Mouse (Mus musculus) urinary bladder, postnatal 14 days (tissue): Measurements from ENCODE around the gene Taz.

ENCODE experiments used
- DNase-seq: peaks from one replicate; pipeline ENCODE4 v3.0.0; 2021; ENCODE audit warnings: low spot score

The Taz gene

DNA sequence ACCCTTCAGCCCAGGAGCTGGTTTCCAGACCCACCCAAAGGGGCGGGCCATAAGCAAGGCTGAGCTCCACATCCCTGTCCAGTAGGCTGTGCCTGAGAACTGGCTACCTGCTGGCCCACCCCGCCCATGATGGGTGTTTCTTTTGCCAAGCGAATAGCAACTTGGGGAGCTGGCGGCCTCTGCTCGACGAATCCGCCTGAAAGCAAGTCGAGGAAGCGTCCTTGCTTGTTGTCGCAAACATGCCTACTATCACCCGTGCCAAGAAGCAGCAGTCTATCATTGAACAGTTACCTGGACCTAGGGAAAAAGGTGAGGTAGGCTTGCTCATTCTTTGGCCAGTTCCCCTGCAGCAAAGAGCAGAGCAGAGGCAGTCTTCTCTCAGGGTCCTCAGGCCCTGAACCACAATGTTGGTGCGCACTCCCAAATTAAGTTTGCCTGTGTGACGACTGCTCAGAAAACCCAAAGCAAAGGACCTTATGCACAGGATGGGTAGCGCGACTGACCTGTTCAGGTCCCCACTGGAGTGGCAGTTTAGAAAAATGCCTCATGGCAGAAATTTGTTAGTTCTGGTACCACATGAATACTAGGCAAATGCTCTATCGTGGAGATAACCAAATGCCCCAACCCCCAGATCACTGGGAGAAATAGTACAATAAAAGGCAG is at the start of gene Taz, which contains the start of gene Dnase1l1:
Taz (plus strand) TSS at position 181 of the 663 bp plus-strand sequence.
Dnase1l1 (minus strand) TSS at position 606 of the 663 bp plus-strand sequence.
- DNase-seq: peak; percentile 86

DNA sequence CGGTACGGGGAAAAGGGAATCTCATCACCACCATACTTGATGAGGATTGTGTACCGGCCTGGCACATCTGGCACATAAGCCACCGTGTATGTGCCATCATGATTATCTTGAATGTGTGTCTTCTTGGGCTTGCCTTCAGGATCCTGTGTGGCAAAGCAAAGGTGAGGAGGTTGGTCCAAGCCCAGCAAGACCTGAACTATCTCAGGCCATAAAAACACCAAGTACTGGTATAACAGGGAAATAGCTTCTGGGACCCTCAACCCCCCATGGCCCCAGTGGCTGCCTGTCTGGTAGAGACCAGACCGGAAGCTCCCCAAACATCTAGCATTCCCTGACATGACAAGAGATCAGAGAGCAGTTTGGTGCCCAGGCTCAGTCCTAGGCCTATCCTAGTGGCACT is 48.5 kb upstream of the Taz start:
- no peak for DNase-seq

DNA sequence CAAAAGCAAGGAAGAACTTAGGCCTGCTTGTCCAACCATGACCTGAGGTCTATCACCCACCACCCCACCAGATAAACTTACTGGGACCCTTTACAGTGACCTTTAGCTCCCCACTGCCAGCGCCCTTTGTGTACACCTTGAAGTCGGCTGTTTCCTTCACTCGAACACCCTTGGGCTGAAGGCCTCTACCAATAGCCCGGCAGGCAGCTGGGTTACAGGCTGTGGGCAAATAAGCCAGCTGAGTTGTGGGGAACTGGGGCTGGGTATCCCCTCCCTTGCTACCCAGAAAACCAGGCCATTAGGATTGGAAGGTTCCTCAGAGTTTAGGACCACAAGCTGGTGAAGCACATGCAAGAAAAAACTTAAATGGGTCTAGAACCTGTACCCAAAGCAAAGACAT is 41.4 kb upstream of the Taz start:
- DNase-seq: no peak

DNA sequence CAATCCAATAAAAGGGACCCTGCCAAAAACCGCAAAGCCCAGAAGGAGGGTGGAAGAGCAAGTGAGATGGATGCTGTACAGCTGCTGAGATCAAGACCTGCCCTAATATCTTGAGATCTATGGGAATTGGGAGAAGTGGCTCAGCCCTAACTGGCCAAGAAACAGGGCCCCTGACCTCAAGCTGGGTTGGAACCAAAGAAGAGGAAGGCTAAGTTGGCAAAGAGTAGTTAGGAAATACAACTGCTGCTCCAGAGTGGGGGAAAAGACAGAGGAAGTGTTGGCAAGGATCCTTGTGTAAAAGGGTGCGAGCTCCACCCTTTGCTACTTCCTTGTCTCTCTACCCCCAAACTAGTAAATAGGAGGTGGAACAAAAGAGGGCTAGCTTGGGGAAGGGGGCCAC is 38.3 kb upstream of the Taz start:
- DNase-seq: no peak

DNA sequence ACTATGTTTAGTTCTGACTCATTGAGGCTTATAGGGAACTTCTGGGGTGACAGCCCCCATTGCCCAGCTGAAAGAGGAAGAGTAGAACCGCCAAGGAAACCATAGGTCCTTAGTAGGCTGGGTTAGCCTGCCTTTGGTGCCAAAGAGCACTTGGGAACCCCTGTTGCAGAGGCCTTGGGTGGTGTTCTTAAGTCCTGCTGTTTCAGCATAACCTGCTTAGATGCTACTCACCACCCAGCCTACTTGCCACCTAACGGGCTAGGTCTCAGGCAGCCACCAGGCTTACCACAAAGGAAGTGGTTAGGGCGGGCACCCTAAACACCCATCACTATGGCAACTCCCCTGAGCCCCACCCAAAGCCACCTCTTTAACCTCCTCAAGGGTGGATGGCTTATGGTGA is 37.9 kb upstream of the Taz start:
- DNase-seq: no peak

DNA sequence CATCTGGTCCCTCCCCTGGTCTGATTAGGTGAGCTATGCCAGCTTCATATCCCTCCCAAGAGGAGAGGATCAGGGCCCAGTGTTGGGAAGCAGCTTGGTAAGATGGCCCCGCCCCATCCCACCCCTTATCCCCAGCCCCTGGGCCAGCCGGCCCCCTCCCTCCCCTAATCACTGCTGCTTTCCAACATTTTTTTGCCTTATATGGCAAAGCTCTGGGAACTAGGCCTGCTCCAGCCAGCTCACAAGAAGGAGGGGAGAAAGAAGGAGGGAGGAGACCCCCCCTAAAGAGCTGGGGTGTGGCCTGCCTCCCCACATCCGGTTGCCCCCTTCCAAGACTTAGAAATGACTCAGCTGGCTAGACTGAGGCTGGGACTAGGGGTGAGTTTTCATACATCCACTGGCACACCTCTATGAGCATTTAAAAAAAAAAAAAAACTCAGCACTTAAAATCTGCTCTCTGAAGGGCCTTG is 37.1 kb upstream of the Taz start:
- peak; percentile 61 for DNase-seq

DNA sequence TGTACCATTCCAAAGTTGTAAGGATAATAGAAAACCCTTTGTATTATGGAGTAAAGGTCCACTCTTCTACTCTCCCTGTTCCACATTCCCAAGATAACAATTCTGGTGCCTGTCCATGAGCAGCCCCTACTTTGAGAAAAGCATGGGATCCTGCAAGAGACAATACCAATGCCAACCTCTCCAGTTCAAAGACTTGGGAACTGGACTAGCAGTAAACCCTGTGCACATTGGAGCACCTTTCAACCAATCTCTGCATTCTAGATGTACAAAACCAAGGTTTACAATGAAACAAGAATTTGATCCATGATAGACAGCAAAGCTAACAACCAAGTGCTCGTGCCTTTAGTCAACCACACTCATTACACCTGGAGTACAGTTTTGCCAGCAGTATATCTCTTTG is 36.6 kb upstream of the Taz start:
- DNase-seq: no peak

DNA sequence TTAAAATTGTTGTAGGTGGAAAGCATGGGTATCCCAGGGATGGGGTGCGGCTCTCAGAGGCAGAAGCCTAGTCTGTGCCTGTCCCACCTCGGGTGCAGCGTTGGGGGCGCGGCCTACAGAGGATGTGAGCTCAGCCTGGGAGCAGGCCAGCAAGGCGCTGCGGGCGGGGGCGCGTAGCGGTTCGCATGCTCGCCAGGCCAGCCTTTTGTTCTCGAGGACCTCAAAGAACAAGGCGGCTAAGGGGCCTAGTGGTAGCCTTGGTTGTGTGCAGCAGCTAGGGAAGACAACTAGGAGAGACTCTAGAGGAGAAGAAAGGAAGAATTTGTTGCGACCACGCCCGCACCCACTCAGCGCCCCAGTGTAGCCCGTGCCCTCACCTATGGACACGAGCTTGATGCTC is 36.0 kb upstream of the Taz start:
- peak; percentile 80 for DNase-seq

DNA sequence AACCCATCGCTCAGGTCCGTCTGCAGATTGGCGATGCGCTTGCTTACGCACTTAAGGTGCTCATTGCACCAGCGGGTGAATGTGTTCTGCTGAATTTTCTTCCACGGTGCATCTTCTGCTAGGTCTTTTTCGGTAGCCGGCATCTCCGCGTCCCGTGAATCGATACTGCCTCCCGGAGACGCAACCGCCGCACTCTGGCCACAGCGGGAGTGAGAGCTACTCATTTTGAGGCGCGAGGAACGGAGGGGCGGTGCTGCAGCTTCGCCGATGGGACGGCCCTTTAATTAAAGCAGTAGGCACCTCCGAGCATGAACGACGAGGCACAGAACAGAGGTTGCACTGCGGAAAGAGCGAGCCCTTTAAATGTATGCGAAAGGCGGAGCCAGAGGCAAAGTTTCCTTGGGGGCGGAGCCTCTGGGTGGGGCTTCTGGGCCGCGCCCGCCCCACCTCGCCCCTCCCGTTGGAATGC is 35.5 kb upstream of the Taz start:
- peak; percentile 83 for DNase-seq

DNA sequence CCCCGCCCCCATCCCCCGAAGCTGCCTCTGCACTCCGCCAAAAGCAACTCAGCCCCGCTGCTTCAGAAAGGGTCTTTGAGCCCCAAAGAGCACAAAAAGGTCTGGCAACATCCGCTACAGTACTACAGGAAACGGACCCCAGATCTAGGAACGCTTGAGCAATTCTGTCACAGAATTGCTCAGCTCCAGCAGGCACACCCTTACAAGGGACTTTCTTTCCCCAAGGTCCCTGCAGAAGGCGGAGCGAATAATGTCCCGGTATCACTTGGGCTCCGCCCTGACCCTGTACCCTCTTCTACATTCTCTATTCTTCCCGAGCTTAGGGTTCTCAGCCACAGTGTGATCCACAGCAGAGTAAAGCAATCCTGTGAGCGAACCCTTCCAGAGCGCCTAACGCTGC is 35.0 kb upstream of the Taz start:
- no peak for DNase-seq

DNA sequence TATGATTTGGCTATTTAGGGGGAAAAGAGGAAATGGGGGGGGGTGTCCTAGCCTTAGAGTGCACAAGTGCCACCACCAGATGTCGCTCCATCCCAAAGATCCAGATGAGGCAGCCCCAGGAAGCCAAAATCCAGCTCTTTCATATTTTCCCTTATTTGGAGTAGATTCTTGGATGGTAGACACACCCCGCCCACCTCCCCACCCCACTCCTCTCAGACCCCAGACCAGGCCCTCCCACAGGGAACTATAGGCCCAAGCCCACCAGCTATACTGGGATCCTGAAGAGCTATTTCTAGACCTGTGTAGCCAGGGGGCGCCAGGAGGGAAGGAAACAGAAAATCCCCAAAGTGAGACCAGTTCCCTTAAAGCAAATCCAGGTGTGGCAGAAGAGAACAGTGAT is 33.1 kb upstream of the Taz start:
- DNase-seq: peak; percentile 64

DNA sequence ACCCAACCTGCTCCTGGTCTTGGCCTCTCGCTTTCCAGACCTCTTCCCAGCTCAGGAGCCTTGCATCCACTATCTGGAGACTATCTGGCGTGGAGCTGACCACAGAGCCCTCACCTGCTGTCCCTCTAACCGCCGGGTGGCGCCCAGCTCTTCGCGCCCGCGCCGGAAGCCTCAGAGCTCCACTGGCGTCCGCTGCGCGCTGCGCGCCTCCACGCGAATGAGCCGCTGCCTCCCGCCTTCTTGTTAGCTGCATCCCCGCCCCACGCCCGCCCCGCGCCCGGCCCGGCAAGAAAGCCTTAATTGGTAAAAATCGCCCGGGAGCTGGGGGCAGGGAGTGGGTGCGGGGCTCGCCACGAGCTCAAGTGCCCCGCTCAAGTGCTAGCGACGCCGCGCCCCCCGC is 32.1 kb upstream of the Taz start, which contains the start of gene Flna:
Flna (minus strand) TSS at position 206 of the 400 bp plus-strand sequence.
- DNase-seq: peak; percentile 71

DNA sequence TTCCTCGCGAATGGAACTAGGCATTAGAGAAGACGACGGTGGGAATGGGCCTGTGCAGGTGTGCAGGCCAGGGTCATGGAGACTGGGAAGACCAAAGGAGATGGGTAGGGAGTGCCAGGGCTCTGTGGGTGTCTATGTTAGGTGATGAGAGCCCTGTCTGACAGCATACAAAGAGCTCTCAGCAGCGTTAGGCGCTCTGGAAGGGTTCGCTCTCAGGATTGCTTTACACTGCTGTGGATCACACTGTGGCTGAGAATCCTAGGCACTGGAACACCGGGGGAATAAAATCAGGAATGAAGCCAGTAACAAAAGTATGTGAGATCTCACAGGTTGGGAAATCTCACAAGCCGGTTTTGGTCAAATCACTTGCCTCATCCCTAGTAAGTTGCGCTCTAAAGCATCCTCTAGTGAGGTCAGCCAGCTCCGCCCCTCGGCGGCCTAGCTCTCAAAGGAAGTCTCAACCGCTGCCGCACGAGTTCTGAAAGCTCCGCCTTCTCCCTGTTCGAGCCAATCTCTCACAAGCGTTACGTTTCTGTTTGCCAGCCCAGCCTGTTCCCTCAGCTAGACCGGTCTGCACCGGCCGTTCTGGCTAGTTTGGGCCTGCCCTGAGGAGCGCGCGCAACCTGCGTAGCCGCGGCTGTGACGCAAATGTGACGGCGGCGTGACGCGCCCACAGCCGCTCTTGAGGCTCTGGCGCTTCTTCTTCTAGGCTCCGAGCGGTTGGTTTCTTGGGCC is 27.4 kb upstream of the Taz start, which contains the start of gene Emd:
Emd (plus strand) TSS at position 535 of the 735 bp plus-strand sequence.
- DNase-seq: peak; percentile 90

DNA sequence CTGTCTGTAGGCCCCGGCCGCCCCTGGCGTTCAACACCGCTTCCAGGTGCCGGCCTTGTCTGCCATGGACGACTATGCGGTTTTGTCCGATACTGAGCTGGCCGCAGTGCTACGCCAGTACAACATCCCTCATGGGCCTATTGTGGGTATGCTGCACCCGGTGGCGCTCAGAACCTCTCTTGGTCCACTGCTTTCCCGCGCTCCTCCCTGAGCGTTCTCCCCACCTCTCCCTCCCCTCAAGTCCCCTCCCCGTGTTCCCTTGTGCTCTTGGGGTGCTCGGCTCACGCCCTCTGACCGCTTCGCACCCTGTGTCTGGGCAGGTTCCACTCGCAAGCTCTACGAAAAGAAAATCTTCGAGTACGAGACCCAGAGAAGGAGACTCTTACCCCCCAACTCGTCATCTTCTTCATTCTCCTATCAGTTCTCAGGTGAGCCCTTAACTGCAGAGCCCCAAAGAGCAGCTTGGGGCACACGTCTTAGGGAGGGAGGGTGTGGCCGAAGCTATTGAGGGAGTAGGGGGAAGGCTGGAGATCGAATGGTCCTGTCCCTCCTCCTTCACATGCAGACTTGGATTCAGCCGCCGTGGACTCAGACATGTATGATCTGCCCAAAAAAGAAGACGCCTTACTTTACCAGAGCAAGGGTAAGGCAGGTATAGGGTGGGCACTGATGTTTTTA is 26.7 kb upstream of the Taz start:
- no peak for DNase-seq

DNA sequence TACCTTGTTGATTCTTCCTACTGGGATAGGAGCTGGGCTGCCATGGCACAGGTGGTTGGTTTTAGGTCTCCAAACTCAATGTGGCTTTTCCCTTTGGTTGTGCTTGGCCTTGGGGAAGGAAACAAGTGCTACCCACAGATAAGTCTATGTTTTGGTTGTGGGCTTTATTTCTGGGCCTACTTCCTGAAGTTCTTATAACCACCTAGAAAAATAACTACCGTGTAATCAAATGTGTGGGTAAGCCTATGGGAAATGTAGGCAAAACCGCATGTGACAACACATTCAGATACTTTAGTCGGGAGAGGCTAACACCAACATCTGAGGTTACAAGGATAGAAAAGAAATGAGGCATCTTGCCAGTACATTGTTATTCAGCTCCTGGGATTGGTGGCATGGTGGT is 24.0 kb upstream of the Taz start:
- DNase-seq: no peak

DNA sequence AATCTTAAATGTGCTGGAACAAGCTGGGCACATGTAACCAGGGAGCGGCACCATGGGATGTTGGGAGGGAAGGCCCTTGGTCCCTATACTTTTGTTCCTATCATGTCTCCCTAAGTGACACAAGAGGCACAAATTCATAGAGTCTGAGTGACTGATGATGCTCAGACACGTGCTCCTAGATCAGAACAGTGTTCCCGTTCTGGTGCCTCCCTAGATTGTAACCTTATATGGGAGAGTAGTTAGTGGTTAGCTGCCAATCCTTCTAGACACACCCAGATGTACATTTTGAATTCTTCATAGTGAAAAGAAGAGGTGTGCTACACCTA is 12.0 kb upstream of the Taz start:
- DNase-seq: no peak

DNA sequence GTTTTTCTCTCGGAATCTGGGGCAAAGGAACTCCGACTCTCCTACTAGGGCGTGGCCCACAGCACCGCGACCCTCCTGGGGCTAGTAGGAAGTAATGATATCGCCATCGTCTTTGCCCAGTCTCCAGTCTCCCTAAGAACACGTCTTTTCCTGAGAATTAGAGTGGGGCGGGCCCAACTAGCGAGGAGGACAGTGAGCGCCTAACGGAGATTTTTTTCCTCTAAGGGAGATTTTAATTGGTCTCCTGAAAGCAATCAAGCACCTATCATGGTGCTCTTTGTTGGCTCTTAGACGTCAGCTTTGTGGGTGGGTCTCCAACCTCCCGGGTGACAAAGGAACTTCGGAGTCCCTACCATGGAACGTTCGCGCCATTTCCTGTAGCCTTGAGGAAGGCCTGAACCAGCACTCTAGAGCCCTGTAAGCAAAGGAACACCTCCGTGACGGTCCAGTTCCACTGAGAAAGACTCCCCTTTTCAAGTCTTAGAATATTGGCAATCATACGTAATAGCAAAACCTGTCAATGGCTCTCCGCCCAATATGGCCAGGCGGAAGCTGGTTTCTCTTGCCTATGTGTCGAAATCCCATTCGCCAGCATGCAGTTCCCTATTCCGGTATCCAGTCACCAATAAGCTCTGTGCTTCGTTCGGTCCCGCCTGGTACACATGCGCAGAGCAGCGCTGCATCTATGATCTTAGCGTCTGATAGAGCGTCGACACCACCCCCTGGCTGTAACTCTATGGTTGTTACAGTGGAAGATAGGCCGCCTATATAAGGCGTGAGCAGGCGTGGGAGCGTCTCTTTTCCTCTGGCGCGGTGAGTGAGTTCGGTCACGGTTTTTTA is 11.4 kb upstream of the Taz start, which contains the start of gene Rpl10:
Rpl10 (plus strand) TSS at position 751 of the 840 bp plus-strand sequence.
- DNase-seq: peak; percentile 88

DNA sequence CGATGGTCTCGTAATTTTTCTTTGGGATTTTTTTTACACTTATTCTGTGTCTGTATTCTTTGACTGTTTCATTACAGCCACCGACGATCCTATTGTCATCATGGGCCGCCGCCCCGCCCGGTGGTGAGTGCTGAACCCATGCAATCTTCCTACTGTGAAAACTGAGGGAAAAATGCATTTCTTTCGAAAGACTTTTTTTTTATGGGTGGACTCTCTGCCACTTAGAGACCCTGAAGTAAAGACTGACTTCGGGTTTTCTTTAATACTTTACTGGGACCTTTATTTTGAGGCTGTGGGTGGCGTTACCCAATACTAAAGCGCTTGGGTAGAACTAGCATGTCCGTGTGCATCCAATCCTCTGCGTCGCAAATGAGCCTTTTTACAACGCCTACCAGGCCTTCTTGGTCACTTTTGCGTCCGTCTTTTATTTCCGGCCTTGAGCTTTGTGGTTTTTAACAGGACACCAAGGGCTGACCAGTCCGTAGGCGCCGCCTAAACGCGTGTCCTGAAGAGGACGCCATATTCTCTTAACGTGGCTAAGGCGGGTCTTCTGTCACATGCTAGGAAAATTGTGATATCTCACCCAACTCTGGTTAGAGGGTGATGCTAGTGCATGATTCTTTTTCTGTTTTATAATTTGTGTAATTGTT is 10.7 kb upstream of the Taz start:
- peak; percentile 13 for DNase-seq

DNA sequence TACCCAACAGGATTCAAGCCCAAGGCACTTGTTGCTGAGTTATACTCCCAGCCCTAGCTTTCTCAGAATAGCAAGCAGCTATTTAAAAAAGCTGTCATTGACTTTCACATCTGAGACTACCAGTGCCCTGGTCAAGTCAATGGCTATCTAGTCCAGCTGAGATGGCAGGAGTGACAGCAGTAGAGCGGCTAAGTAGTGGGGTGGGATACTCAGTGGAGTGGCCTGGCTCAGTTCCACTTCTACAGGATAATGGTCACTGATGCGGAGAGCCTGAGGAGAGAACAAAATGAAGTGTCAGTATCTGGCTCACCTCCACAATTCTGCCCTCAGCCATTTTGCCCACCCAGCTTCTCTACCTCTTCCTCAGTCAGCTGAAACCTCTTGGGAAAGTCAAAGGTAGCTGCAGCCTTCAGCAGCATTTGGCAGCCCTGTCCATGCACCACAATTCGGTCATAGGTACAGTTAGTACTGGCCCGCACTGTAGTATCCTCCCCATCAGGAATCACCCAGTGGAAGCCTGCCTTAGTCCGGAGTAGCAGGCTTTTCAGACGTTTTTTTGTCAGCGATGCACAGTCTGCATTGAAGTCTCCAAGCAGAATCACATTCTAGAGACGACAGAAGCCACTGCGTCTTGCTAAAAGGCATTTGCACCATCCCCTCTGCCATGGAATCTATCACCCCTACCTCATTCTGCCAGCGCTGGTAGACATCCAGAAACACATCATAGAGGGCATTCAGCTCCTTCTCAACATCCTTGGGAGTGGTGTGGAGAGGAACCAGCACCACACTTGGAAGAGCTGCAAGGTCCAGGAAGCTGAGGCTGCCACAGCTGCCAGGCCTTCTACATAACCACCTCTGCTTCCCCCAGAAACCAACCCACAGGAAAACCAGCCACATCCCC is 8.0 kb upstream of the Taz start:
- DNase-seq: no peak

DNA sequence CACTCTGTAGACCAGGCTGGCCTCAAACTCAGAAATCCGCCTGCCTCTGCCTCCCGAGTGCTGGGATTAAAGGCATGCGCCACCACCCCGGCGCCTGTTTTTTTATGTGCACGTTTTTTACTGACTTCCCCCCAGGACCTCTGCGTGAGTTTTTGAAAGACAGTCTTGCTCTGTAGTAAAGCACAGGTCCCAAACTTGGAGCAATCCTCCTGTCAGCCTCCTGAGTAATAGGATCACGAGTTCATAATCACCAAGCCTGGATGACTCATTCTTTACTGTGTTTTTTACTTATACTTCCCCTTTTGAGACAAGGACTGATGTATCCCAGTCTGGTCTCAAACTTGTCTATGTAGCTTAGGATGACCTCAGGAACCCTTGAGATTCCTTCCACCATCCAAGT is 3.8 kb upstream of the Taz start:
- no peak for DNase-seq
